Mouse (Mus musculus) liver, embryonic 16.5 days (tissue): ENCODE measurements around the gene Efna5. TPM values are rescaled to one million over a fixed set of nuclear protein-coding genes. Genes with fewer than 3 reads are reported as not detected.

Experiments used
- ATAC-seq: fragments of 200-750 bp; cut with Nextera tagmentation; 2 replicates; pipeline ENCODE4 v1.8.0; 2017; ENCODE audit warnings: low read depth, mild to moderate bottlenecking, moderate number of reproducible peaks, moderate library complexity
- H3K27ac ChIP-seq: fragments of 300-500 bp; sonication (generic); 2 replicates; pipeline ENCODE4 v1.5.1; 2014; ENCODE audit warnings: mild to moderate bottlenecking, low read length
- H3K27me3 ChIP-seq: fragments of 300-500 bp; sonication (generic); 2 replicates; pipeline ENCODE4 v1.6.1; 2014; ENCODE audit warnings: low read depth, low read length, mixed read lengths; ENCODE audit not compliant: control insufficient read depth, insufficient read depth
- H3K36me3 ChIP-seq: fragments of 300-500 bp; sonication (generic); 2 replicates; pipeline ENCODE4 v1.6.1; 2014; ENCODE audit warnings: mild to moderate bottlenecking; ENCODE audit not compliant: control insufficient read depth, insufficient read depth
- H3K4me1 ChIP-seq: fragments of 300-500 bp; sonication (generic); 2 replicates; pipeline ENCODE4 v1.6.1; 2014; ENCODE audit warnings: low read depth, low read length, mixed read lengths; ENCODE audit not compliant: control insufficient read depth
- H3K4me2 ChIP-seq: fragments of 300-500 bp; sonication (generic); 2 replicates; pipeline ENCODE4 v1.6.1; 2014; ENCODE audit warnings: low read depth, low read length, mixed read lengths
- H3K4me3 ChIP-seq: fragments of 300-500 bp; sonication (generic); 2 replicates; pipeline ENCODE4 v1.5.1; 2014; ENCODE audit warnings: low read depth, mild to moderate bottlenecking, low read length
- H3K9ac ChIP-seq: fragments of 300-500 bp; sonication (generic); 2 replicates; pipeline ENCODE4 v1.6.1; 2014; ENCODE audit warnings: low read depth, low read length
- H3K9me3 ChIP-seq: fragments of 300-500 bp; sonication (generic); replicated peaks from 2 replicates; pipeline ENCODE4 v1.6.1; 2016; ENCODE audit warnings: low read length; ENCODE audit not compliant: control insufficient read depth
- WGBS: fragments of 180-500 bp; shearing (Covaris S2); extraction: QIAGEN DNeasy Blood & Tissue Kit; methylation state at CpG from one replicate; pipeline ENCODE4 v1.1.7; 2014; ENCODE audit not compliant: insufficient replicate concordance; 5-methylcytosine and 5-hydroxymethylcytosine counted together
- polyA plus RNA-seq: library from polyadenylated mRNA; unstranded; fragments of >200 nt; fragmentation: Nextera tagmentation; extraction: Ambion mirVana; gene quantifications from 2 replicates; pipeline ENCODE4 v1.2.1, GENCODE M21; 2015

Gene Efna5
- polyA plus RNA-seq, 1 experiment from 2014 or later = 2.3 TPM

DNA sequence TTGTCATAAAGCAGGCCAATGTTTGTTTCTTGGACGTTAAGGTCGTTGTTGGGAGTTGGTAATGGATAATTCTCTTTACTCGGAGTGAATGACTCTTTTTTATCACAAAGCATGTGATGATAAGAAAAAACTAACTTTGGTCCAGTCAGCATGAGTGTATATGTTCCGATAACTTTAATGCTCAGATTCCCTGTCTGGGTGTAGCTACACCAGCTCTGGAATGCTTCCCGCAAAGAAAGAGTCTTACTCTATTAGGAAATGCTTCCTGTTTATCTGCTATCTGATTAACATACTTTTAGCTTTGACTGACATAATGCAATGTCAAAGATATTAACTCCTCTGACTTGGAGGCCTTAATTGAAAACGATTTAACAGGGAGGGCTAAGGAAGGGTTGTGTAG lies 204.7 kb downstream of the Efna5 start:
- H3K4me1 ChIP-seq = no peaks in the 10 kb centered on the region
- H3K4me3 ChIP-seq = no peak overlapping the region
- H3K4me2 ChIP-seq = no peak overlapping the region
- H3K9ac ChIP-seq = no peak overlapping the region
- H3K27ac ChIP-seq = no peak overlapping the region
- no peak for ATAC-seq
- H3K27me3 ChIP-seq = no peaks in the 10 kb centered on the region
- H3K36me3 ChIP-seq = no peaks in the 10 kb centered on the region
- 44% methylated on average over 6 of the region's 6 CpGs for WGBS
- no peaks in the 10 kb centered on the region for H3K9me3 ChIP-seq

DNA sequence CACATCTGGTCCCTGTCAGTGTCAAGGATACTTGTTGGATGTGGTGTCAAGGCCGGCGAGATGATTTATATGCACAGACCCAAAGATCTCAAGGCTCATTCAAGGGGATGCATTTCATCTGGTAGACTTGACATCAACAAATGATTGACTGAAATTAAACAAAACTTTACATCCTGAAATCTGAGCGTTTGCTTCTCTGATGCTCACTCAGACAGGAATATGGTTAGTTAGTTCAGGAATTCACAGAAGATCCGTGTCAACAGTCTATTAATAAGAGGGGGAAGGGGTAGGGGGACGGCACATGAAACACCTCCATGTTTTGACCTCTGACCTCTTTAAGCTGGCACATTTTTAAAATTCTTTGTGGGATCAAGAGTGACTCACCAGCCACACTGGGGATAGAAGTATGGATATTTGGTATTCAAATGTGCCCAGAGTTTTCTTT lies 205.3 kb downstream of the Efna5 start:
- Histone ChIP-seq H3K27ac (no peak overlapping the region), H3K27me3 (no peaks in the 10 kb centered on the region), H3K4me3 (no peak overlapping the region), H3K4me1 (no peaks in the 10 kb centered on the region), H3K36me3 (no peaks in the 10 kb centered on the region), H3K4me2 (no peak overlapping the region), H3K9ac (no peak overlapping the region), H3K9me3 (no peaks in the 10 kb centered on the region)
- no peak for ATAC-seq
- 60% methylated on average over 5 of the region's 5 CpGs for WGBS

DNA sequence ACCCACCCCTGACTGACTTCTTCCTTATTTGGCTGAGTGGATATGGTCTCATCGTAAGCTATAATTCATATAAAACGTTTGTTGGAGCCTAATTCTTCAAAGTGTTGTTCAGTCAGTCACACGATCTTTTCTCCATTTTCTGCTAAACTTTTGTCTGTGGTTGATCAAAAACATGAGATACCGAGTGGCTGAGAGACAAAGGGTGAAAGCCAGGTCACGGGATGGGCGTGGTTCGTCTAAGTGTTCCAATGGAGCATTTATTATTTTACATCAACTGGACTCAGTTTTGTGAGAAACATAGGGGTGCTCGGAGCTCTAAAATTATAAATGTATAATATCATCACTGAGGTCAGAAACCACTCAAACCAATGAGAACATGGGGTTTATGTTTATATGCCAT lies 209.0 kb downstream of the Efna5 start:
- Histone ChIP-seq H3K4me2 (no peak overlapping the region), H3K4me1 (no peaks in the 10 kb centered on the region), H3K9me3 (no peaks in the 10 kb centered on the region), H3K4me3 (no peak overlapping the region), H3K27ac (no peak overlapping the region), H3K36me3 (no peaks in the 10 kb centered on the region), H3K27me3 (no peaks in the 10 kb centered on the region), H3K9ac (no peak overlapping the region)
- WGBS = 58% methylated on average over 8 of the region's 8 CpGs
- ATAC-seq = no peak

DNA sequence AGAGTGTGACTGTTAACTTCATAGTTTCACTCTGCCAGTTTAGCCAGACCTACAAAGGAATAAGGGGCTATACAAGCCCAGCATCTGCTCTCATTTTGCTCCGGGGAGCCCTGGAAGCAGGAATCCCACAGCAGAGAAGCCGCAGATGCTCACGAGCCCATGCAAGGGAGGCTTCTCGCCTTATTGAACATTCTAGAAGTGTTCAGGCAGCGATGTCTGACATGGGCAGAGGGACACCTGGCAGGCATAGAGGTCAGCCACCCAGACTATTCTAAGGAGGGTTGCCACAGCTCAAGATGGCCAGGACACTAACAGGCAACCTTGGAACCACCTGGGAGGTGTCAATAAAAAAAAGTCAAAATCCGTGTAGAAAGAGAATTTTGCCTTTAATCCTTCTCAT lies 214.4 kb downstream of the Efna5 start:
- Histone ChIP-seq H3K4me1 (no peaks in the 10 kb centered on the region), H3K27me3 (no peaks in the 10 kb centered on the region), H3K9ac (no peak overlapping the region), H3K9me3 (no peaks in the 10 kb centered on the region), H3K4me3 (no peak overlapping the region), H3K4me2 (no peak overlapping the region), H3K36me3 (no peaks in the 10 kb centered on the region), H3K27ac (no peak overlapping the region)
- ATAC-seq = no peak
- 63% methylated on average over 6 of the region's 6 CpGs for WGBS

DNA sequence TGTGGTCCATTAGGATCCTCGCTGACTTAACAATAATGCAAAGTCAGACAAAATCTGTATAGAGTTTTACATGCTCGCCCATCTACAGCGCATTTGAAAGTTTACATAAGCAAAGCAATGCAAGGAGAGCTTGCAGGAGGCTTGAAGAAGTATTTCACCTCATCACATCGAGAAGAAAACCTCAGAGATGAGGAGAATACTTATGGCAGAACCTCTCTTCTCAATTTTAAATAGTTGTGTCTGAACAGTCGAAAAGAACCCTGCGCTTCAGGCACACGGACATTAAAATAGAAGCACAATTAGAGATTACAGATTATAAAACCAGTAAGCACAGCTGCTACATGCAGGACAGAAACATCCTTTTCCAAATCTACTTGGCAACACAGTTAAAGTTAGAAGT lies 215.3 kb downstream of the Efna5 start:
- H3K4me1 ChIP-seq = no peaks in the 10 kb centered on the region
- no peak for ATAC-seq
- H3K4me2 ChIP-seq = no peak overlapping the region
- no peaks in the 10 kb centered on the region for H3K9me3 ChIP-seq
- no peak overlapping the region for H3K27ac ChIP-seq
- no peaks in the 10 kb centered on the region for H3K36me3 ChIP-seq
- no peaks in the 10 kb centered on the region for H3K27me3 ChIP-seq
- 68% methylated on average over 7 of the region's 7 CpGs for WGBS
- no peak overlapping the region for H3K4me3 ChIP-seq
- no peak overlapping the region for H3K9ac ChIP-seq

DNA sequence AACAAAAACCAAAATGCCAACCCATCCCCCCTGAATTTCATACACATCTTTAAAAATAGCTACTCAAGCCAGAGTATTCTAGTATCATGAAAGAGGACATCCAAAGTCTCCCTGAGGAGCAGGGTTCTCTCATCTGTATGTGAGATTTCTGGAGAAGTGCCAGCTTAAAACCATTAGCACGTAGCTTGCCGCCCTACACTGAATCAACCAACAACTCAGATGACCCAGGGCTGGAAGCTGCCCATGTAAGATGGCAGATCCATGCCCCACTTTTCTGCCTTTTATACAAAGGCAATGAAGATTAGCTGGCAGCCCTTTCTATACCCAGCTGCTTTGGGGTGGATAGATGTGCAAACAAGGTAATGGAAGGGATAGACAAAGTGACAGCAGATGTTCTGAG lies 216.4 kb downstream of the Efna5 start:
- no peaks in the 10 kb centered on the region for H3K36me3 ChIP-seq
- no peaks in the 10 kb centered on the region for H3K9me3 ChIP-seq
- ATAC-seq = no peak
- H3K4me2 ChIP-seq = no peak overlapping the region
- no peaks in the 10 kb centered on the region for H3K4me1 ChIP-seq
- no peaks in the 10 kb centered on the region for H3K27me3 ChIP-seq
- WGBS = 72% methylated on average over 2 of the region's 2 CpGs
- H3K9ac ChIP-seq = no peak overlapping the region
- H3K27ac ChIP-seq = no peak overlapping the region
- H3K4me3 ChIP-seq = no peak overlapping the region

DNA sequence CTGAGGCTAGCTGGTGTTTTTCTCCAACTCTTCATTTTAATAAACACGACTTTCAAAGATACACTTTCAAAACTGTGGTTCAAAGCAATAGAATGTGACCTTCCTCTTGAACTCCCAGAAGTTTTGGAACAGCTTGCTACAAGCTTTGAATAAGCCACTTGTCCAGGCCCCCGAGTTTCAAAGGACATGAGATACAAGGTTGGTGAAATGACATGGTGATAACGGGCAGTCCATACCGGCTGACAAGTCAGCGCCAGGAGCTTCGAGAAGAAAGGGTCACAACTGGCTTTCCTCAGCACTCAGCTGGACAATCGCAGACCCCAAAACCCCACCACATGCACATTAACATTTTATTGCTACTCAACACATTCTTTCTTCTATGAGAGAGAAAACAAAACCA lies 219.3 kb downstream of the Efna5 start:
- Histone ChIP-seq H3K4me1 (no peaks in the 10 kb centered on the region), H3K4me3 (no peak overlapping the region), H3K27ac (no peak overlapping the region), H3K9me3 (no peaks in the 10 kb centered on the region), H3K4me2 (no peak overlapping the region), H3K36me3 (no peaks in the 10 kb centered on the region), H3K27me3 (no peaks in the 10 kb centered on the region), H3K9ac (no peak overlapping the region)
- ATAC-seq = no peak
- 63% methylated on average over 7 of the region's 7 CpGs for WGBS

DNA sequence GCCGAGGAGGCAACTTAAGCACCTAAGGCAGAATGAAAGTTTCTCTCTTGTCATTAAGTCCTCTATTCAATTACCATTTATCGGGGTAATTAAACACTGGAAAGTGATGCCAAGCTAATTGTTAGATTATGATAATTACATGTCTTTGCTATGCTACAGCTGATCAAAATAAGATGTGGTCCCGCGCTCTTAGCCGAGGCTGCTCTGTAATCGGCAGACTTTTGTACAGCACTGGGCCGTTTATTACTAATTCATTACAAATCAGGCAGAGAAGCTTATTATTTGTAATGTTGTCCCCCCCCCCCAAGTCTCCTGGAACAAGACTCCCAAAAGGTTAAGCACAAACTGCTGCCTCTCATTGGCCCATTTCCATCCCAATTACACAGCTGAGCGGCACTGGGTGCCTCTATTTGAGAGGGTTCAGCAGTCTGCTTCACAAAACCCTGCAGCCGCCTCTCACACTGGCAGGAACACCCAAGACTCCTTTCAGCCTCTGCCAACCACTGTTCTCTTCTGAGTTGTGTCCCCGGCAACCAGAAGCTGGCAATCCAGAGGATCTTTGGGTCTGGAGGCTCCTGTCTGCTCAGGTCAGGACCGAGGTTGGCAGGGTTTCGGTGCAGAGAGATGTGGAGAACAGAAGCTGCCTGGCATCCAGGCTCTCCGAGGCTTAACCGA lies 221.5 kb downstream of the Efna5 start:
- H3K4me2 ChIP-seq = no peak overlapping the region
- no peak overlapping the region for H3K27ac ChIP-seq
- 81% methylated on average over 14 of the region's 14 CpGs for WGBS
- no peak overlapping the region for H3K4me3 ChIP-seq
- no peak for ATAC-seq
- no peaks in the 10 kb centered on the region for H3K36me3 ChIP-seq
- no peaks in the 10 kb centered on the region for H3K27me3 ChIP-seq
- no peak overlapping the region for H3K9ac ChIP-seq
- no peaks in the 10 kb centered on the region for H3K9me3 ChIP-seq
- no peaks in the 10 kb centered on the region for H3K4me1 ChIP-seq

DNA sequence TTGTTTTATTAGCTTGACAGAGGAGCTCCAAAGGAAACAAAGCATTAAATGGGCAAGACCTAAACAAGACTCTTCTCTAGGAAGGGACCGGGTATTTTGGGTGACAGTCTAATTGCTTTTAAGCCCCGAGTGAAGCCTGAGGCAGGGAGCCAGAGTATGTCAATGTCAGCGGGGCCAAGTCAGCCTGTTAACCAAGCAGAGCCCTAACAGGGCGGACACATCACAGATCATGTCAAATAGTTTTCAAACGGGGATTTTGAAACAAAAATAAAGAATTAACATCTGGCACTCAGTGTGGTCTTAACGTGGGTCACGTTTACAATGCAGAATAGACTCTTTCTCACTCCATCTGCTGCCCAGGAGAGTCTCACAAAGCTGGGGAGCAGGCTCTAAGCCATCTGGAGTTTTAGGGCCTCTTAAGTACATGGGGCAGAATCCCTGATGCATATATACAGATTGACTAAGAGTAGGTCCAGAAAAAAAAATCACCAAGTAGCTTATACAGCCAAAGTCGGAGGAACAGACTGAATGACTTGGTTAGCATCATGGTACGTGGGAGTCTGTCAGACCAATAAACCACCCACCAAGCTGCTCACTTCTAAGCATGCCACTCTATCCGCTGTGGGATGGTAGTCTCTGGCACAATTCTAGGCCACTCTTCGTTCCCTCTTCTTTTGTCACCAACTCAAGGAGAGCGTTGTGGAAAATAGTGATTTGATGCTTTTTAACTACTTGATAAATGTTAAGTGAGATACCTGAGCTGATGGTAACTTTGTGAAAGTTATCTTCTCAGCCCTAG lies 223.1 kb downstream of the Efna5 start:
- Histone ChIP-seq H3K4me1 (no peaks in the 10 kb centered on the region), H3K36me3 (no peaks in the 10 kb centered on the region), H3K9me3 (no peaks in the 10 kb centered on the region), H3K4me2 (no peak overlapping the region), H3K4me3 (no peak overlapping the region), H3K9ac (no peak overlapping the region), H3K27me3 (no peaks in the 10 kb centered on the region), H3K27ac (no peak overlapping the region)
- no peak for ATAC-seq
- 59% methylated on average over 12 of the region's 12 CpGs for WGBS
